Mouse (Mus musculus) layer of hippocampus, adult 2 months (tissue): Measurements from ENCODE around the gene Lrit2. TPM values are rescaled to one million over a fixed set of nuclear protein-coding genes. Genes with fewer than 3 reads are reported as not detected.

ENCODE experiments used
- DNase-seq, 2 experiments: peaks; one replicate each; pipeline ENCODE4 v3.0.0; 2022; ENCODE audit warnings: low spot score in 2 of 2
- H3K27ac ChIP-seq: fragments of 200-600 bp; 2 replicates; pipeline ENCODE4 v1.8.1; 2022
- H3K4me3 ChIP-seq: fragments of 200-600 bp; 2 replicates; pipeline ENCODE4 v1.8.1; 2022; ENCODE audit warnings: mild to moderate bottlenecking
- CTCF ChIP-seq: fragments of 200-600 bp; conservative IDR thresholded peaks from 2 replicates; pipeline ENCODE4 v1.8.1; 2022; ENCODE audit warnings: antibody characterized with exemption, mild to moderate bottlenecking, moderate library complexity
- total RNA-seq, 2 experiments: library from RNA; stranded (reverse); gene quantifications; 2 replicates each; pipeline ENCODE4 v1.2.3; 2021

The Lrit2 gene
- total RNA-seq, 2 experiments from 2014 or later, result not detected

GRCm38 (mm10) chr14:37094436-37094835 lies 26.7 kb downstream of the Lrit2 start:
- H3K4me3 ChIP-seq, result no peak overlapping the region
- TF ChIP-seq CTCF, result no peak
- H3K27ac ChIP-seq, result no peak overlapping the region
- no peak for DNase-seq

GRCm38 (mm10) chr14:37095556-37095955 lies 27.8 kb downstream of the Lrit2 start:
- no peak for TF ChIP-seq CTCF
- DNase-seq, result no peak
- H3K4me3 ChIP-seq, result no peak overlapping the region
- no peak overlapping the region for H3K27ac ChIP-seq

- Histone ChIP-seq H3K4me3 (peak within 1 kb of the TSS; percentile 58), H3K27ac (peak within 1 kb of the TSS; percentile 48)
- no peak for TF ChIP-seq CTCF
- no peak for DNase-seq
These were observed 30.3 kb downstream of the Lrit2 start, which contains the start of gene Cdhr1 for GRCm38 (mm10) chr14:37097956-37098530. Gene Cdhr1, minus strand, starts transcription at chr14:37098347.

- Histone ChIP-seq H3K27ac (no peak overlapping the region), H3K4me3 (no peak overlapping the region)
- TF ChIP-seq CTCF, result no peak
- DNase-seq, result no peak
These were observed 33.8 kb downstream of the Lrit2 start for GRCm38 (mm10) chr14:37101531-37101930.

- Histone ChIP-seq H3K27ac (no peak overlapping the region), H3K4me3 (no peak overlapping the region)
- DNase-seq, result no peak
- no peak for TF ChIP-seq CTCF
These were observed 34.8 kb downstream of the Lrit2 start for GRCm38 (mm10) chr14:37102484-37102883.

- H3K4me3 ChIP-seq, result no peak overlapping the region
- no peak for TF ChIP-seq CTCF
- DNase-seq, result no peak
- no peak overlapping the region for H3K27ac ChIP-seq
These were observed 37.0 kb downstream of the Lrit2 start for GRCm38 (mm10) chr14:37104747-37105146.

GRCm38 (mm10) chr14:37105846-37106245 lies 38.1 kb downstream of the Lrit2 start:
- TF ChIP-seq CTCF, result no peak

GRCm38 (mm10) chr14:37109460-37109859 lies 41.7 kb downstream of the Lrit2 start:
- DNase-seq, result no peak
- H3K27ac ChIP-seq, result no peak overlapping the region
- TF ChIP-seq CTCF, result no peak
- H3K4me3 ChIP-seq, result no peak overlapping the region

More at GRCm38 (mm10) chr14:37105846-37106245, 38.1 kb downstream of the Lrit2 start:
- H3K4me3 ChIP-seq, result no peak overlapping the region
- H3K27ac ChIP-seq, result no peak overlapping the region
- DNase-seq, result no peak

- no peak overlapping the region for H3K27ac ChIP-seq
- no peak for TF ChIP-seq CTCF
- no peak overlapping the region for H3K4me3 ChIP-seq
These were observed 42.2 kb downstream of the Lrit2 start for GRCm38 (mm10) chr14:37109975-37110374.

GRCm38 (mm10) chr14:37110456-37110855 lies 42.7 kb downstream of the Lrit2 start:
- DNase-seq, result no peak
- Histone ChIP-seq H3K4me3 (no peak overlapping the region), H3K27ac (no peak overlapping the region)
- TF ChIP-seq CTCF, result no peak

More at GRCm38 (mm10) chr14:37109975-37110374, 42.2 kb downstream of the Lrit2 start:
- no peak for DNase-seq

- no peak for DNase-seq
- Histone ChIP-seq H3K27ac (no peak overlapping the region), H3K4me3 (no peak overlapping the region)
- TF ChIP-seq CTCF, result no peak
These were observed 43.6 kb downstream of the Lrit2 start for GRCm38 (mm10) chr14:37111371-37111770.

GRCm38 (mm10) chr14:37112931-37113330 lies 45.2 kb downstream of the Lrit2 start:
- no peak for TF ChIP-seq CTCF
- no peak overlapping the region for H3K4me3 ChIP-seq
- DNase-seq, result no peak
- no peak overlapping the region for H3K27ac ChIP-seq

GRCm38 (mm10) chr14:37113922-37114321 lies 46.2 kb downstream of the Lrit2 start, which contains the start of gene 2610528A11Rik:
Gene 2610528A11Rik, minus strand, starts transcription at chr14:37114022.
- no peak for DNase-seq
- Histone ChIP-seq H3K27ac (no peak within 1 kb of the TSS), H3K4me3 (no peak within 1 kb of the TSS)
- no peak for TF ChIP-seq CTCF

- no peak for TF ChIP-seq CTCF
- Histone ChIP-seq H3K4me3 (no peak overlapping the region), H3K27ac (no peak overlapping the region)
- DNase-seq, result no peak
These were observed 51.5 kb downstream of the Lrit2 start for GRCm38 (mm10) chr14:37119233-37119632.

Other genes starting within 250 kb of the Lrit2 start
- gene Ccser2, start 99.2 kb upstream of the Lrit2 start, total RNA-seq, result 10 to 100 TPM; 78.3 to 88.0 TPM
- not detected for gene Rgr, start 19.0 kb upstream of the Lrit2 start, total RNA-seq
- gene Lrit1, start 13.1 kb upstream of the Lrit2 start, total RNA-seq, result not detected
- 10 to 100 TPM in 1 of 2 experiments, 1 to 10 TPM in 1; 8.5 to 10.1 TPM for gene Cdhr1, start 30.4 kb downstream of the Lrit2 start, total RNA-seq
- gene 2610528A11Rik, start 46.1 kb downstream of the Lrit2 start, total RNA-seq, result 1 to 10 TPM in 1 of 2 experiments, under 1 TPM in 1; 0.71 to 1.2 TPM
- 100 to 1,000 TPM; 412 to 415 TPM for gene Ghitm, start 67.3 kb downstream of the Lrit2 start, total RNA-seq